24 mouse cellular contexts compared by ENCODE assay signal in genomic region chr6:100566774-100567173, GRCm38 (mm10).
"Had no signal": no experiment of that assay in that cellular context is flagged by ENCODE, and none has a peak within 500 bp of the region (broad histone marks: within the 10 kb centered on the region; RNA-seq: fewer than 3 reads in every experiment).

No protein-coding gene starts in this region.

- H3K4me3 ChIP-seq: heart, adult 2 months; heart, embryonic 13.5 days; heart, embryonic 15.5 days; hindbrain, embryonic 13.5 days; hindbrain, embryonic 15.5 days; kidney, embryonic 15.5 days; left cerebral cortex, adult 2 months; limb, embryonic 15.5 days; liver, embryonic 12.5 days had no signal

- H3K36me3 ChIP-seq: heart, embryonic 13.5 days; heart, embryonic 15.5 days; hindbrain, embryonic 13.5 days; hindbrain, embryonic 15.5 days; kidney, embryonic 15.5 days; limb, embryonic 15.5 days had no signal

- ATAC-seq: hindbrain, postnatal 0 days; intestine, embryonic 16.5 days; liver, embryonic 12.5 days had no signal

- DNase-seq: gastrocnemius, postnatal 14 days; gastrocnemius, postnatal 36 days; heart, adult 2 months; heart, postnatal 14 days; heart, postnatal 36 days; kidney, adult 11 months; kidney, adult 2 months; kidney, adult 9 months; kidney, postnatal 14 days; kidney, postnatal 36 days; layer of hippocampus, adult 9-11 months; layer of hippocampus, postnatal 36 days had no signal

- H3K4me2 ChIP-seq: heart, embryonic 11.5 days; heart, embryonic 13.5 days; heart, embryonic 15.5 days; hindbrain, embryonic 13.5 days; hindbrain, embryonic 15.5 days; kidney, embryonic 15.5 days; limb, embryonic 15.5 days; liver, embryonic 12.5 days had no signal

- H3K27ac ChIP-seq: heart, adult 2 months; heart, embryonic 13.5 days; heart, embryonic 15.5 days; hindbrain, embryonic 13.5 days; hindbrain, embryonic 15.5 days; hindbrain, postnatal 0 days; kidney, embryonic 15.5 days; kidney, postnatal 0 days; left cerebral cortex, adult 2 months; limb, embryonic 15.5 days; liver, embryonic 12.5 days had no signal

- H3K9ac ChIP-seq: heart, embryonic 13.5 days; heart, embryonic 15.5 days; hindbrain, embryonic 13.5 days; hindbrain, embryonic 15.5 days; kidney, embryonic 15.5 days; limb, embryonic 15.5 days; liver, embryonic 12.5 days had no signal

- H3K9me3 ChIP-seq: heart, embryonic 13.5 days; heart, embryonic 15.5 days; hindbrain, embryonic 13.5 days; hindbrain, embryonic 15.5 days; kidney, embryonic 15.5 days; limb, embryonic 15.5 days; liver, embryonic 12.5 days had no signal
